Mouse (Mus musculus) limb, embryonic 14.5 days (tissue): ENCODE data around the gene Syt8. TPM values are rescaled to one million over a fixed set of nuclear protein-coding genes. Genes with fewer than 3 reads are reported as not detected.
A peak's percentile ranks its signal among the peaks of the same experiment; 100 is the strongest.

Experiments used
- ATAC-seq: fragments of 200-750 bp; cut with Nextera tagmentation; 2 replicates; pipeline ENCODE4 v1.8.0; 2017; ENCODE audit warnings: low read depth, moderate number of reproducible peaks, moderate TSS enrichment; ENCODE audit not compliant: low FRiP score
- DNase-seq: peaks from one replicate; pipeline ENCODE4 v3.0.0-alpha.2; 2015; ENCODE audit warnings: low spot score
- H3K27ac ChIP-seq: fragments of 300-500 bp; sonication (generic); replicated peaks from 2 replicates; pipeline ENCODE4 v1.5.1; 2014; ENCODE audit warnings: low read depth, mild to moderate bottlenecking, low read length, moderate library complexity, mixed read lengths
- H3K27me3 ChIP-seq: fragments of 300-500 bp; sonication (generic); 2 replicates; pipeline ENCODE4 v1.6.1; 2014; ENCODE audit warnings: low read length, mixed read lengths; ENCODE audit not compliant: control insufficient read depth, insufficient read depth
- H3K36me3 ChIP-seq: fragments of 300-500 bp; sonication (generic); 2 replicates; pipeline ENCODE4 v1.6.1; 2014; ENCODE audit warnings: mild to moderate bottlenecking, low read length, moderate library complexity, mixed read lengths; ENCODE audit not compliant: control insufficient read depth, insufficient read depth
- H3K4me1 ChIP-seq: fragments of 300-500 bp; sonication (generic); 2 replicates; pipeline ENCODE4 v1.6.1; 2014; ENCODE audit warnings: antibody characterized with exemption, low read length, mixed read lengths; ENCODE audit not compliant: control insufficient read depth, insufficient read depth
- H3K4me2 ChIP-seq: fragments of 300-500 bp; sonication (generic); replicated peaks from 2 replicates; pipeline ENCODE4 v1.6.1; 2014; ENCODE audit warnings: low read depth, mild to moderate bottlenecking, low read length, moderate library complexity; ENCODE audit not compliant: severe bottlenecking
- H3K4me3 ChIP-seq: fragments of 300-500 bp; sonication (generic); replicated peaks from 2 replicates; pipeline ENCODE4 v1.5.1; 2014; ENCODE audit warnings: low read length
- H3K9ac ChIP-seq: fragments of 300-500 bp; sonication (generic); 2 replicates; pipeline ENCODE4 v1.6.1; 2014; ENCODE audit warnings: mild to moderate bottlenecking, low read depth, low read length, moderate library complexity; ENCODE audit not compliant: severe bottlenecking
- H3K9me3 ChIP-seq: fragments of 300-500 bp; sonication (generic); 2 replicates; pipeline ENCODE4 v1.6.1; 2016; ENCODE audit warnings: low read length; ENCODE audit not compliant: control insufficient read depth
- POLR2A ChIP-seq: fragments of 200-500 bp; IDR thresholded peaks from 2 replicates; pipeline ENCODE4 v1.8.0; 2012; ENCODE audit warnings: inconsistent platforms, mild to moderate bottlenecking, moderate library complexity, borderline replicate concordance; ENCODE audit not compliant: insufficient read depth, insufficient read length; ENCODE audit errors: extremely low read depth
- WGBS: fragments of 180-500 bp; shearing (Covaris S2); extraction: QIAGEN DNeasy Blood & Tissue Kit; methylation state at CpG from one replicate; pipeline ENCODE4 v1.1.7; 2014; 5-methylcytosine and 5-hydroxymethylcytosine counted together
- polyA plus RNA-seq, 2 experiments: library from polyadenylated mRNA; depleted of rRNA in 1 of 2; stranded (reverse) in 1 of 2; unstranded in 1 of 2; fragments of >200 nt; fragmentation: Nextera tagmentation in 1 of 2; extraction: Ambion mirVana in 1 of 2; gene quantifications; 2 replicates each; pipeline versions ENCODE4 v1.2.1 to v1.2.3; 2012 to 2014

The Syt8 gene
- polyA plus RNA-seq, 2 experiments, result 2.0 to 7.3 TPM

- H3K9ac ChIP-seq, result no peak overlapping the region
- DNase-seq (no peak), ATAC-seq (no peak)
- H3K4me3 ChIP-seq, result no peak overlapping the region
- WGBS, result 92% methylated on average over 3 of the region's 3 CpGs
- H3K27ac ChIP-seq, result no peak overlapping the region
- no peaks in the 10 kb centered on the region for H3K36me3 ChIP-seq
- TF ChIP-seq POLR2A, result no peak
- H3K4me1 ChIP-seq, result peaks cover 48% of the 10 kb centered on the region
- H3K27me3 ChIP-seq, result no peaks in the 10 kb centered on the region
- no peak overlapping the region for H3K4me2 ChIP-seq
- no peaks in the 10 kb centered on the region for H3K9me3 ChIP-seq
Measured at GRCm38 (mm10) chr7:142479886-142480285, 45.2 kb downstream of the Syt8 start.

GRCm38 (mm10) chr7:142480661-142481060, 46.0 kb downstream of the Syt8 start:
- WGBS, result 93% methylated on average over 3 of the region's 3 CpGs
- no peaks in the 10 kb centered on the region for H3K9me3 ChIP-seq
- H3K9ac ChIP-seq, result no peak overlapping the region; the same call in 1 of the 2 replicates
- no peak overlapping the region for H3K4me2 ChIP-seq
- no peaks in the 10 kb centered on the region for H3K27me3 ChIP-seq
- no peak overlapping the region for H3K4me3 ChIP-seq
- H3K4me1 ChIP-seq, result peaks cover 54% of the 10 kb centered on the region
- 0 out of 2 replicates have a peak, but pooled peaks cover 1% of the 10 kb centered on the region for H3K36me3 ChIP-seq
- no peak for ATAC-seq
- no peak for TF ChIP-seq POLR2A
- peak overlapping the region; percentile 98 for H3K27ac ChIP-seq
- DNase-seq, result no peak

- Histone ChIP-seq H3K4me2 (peak overlapping the region; percentile 44), H3K4me3 (no peak overlapping the region), H3K36me3 (0 out of 2 replicates have a peak, but pooled peaks cover 5% of the 10 kb centered on the region), H3K9ac (peak overlapping the region; percentile 40), H3K9me3 (no peaks in the 10 kb centered on the region), H3K27ac (peak overlapping the region; percentile 98), H3K4me1 (peaks cover 60% of the 10 kb centered on the region), H3K27me3 (no peaks in the 10 kb centered on the region)
- ATAC-seq (no peak), DNase-seq (peak; percentile 66)
- WGBS, result 6% methylated on average over 5 of the region's 5 CpGs
- TF ChIP-seq POLR2A, result no peak
Measured at GRCm38 (mm10) chr7:142481186-142481567, 46.5 kb downstream of the Syt8 start.

DNA sequence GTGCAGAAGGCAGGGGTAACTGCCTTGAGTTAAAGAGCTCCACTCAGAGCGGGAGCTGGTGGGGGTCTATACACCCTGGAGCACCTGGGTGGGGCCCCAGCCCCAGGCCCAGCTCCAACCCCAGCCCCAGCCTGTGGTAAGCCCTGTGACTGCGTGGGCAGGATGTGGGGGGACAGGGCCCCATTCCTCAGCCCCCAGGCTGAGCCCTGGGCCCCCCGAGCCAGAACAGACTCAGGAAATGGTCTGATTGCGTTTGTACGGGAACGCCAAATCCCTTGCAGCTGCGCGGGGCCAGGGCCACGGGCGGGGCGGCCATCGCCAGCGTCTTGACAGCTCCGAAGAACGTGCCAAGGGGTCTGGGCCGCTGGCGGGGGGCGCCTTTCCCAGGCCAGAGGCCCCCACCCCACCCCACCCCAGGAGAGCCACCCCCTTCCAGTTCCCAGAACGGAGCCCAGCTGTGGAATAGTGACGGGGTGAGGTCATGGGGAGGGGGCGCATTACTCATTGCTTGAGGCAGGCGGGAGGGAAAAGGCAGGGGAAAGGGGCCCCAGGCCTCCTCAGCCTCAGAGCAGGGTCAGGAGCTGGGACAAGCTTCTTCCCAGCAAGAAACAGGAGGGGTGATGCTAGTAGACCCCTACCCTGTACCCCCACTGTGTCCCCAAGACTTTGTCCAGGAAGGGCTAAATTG, 47.1 kb downstream of the Syt8 start:
- 3% methylated on average over 18 of the region's 22 CpGs for WGBS
- peak; percentile 80 for ATAC-seq
- Histone ChIP-seq H3K27me3 (no peaks in the 10 kb centered on the region), H3K9me3 (no peaks in the 10 kb centered on the region), H3K27ac (peak overlapping the region; percentile 98), H3K4me1 (peaks cover 65% of the 10 kb centered on the region), H3K4me2 (peak overlapping the region; percentile 44), H3K4me3 (peak overlapping the region; percentile 13; the same call in 1 of the 2 replicates), H3K9ac (peak overlapping the region; percentile 40), H3K36me3 (0 out of 2 replicates have a peak, but pooled peaks cover 5% of the 10 kb centered on the region)
- 0 out of 2 replicates have a peak, but pooled peaks have one; percentile 32 for TF ChIP-seq POLR2A
- peak; percentile 91 for DNase-seq

DNA sequence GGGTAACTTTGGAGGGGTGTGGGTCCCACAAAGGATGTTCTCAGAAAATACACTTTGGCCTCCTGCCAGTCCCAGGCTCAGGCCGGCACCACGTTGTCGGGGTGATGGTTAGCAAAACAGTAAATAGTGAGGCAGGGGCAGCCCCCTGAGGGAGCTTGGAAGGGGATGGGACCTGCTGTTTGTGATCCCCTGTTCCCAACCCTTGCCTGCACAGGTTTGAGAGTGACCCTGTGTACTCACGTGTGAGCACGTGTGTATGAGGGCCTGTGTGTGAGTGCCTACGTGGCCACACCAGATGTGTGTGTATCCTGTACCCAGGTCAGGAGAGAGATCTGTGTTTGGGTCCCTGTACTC, 47.6 kb downstream of the Syt8 start:
- Histone ChIP-seq H3K4me1 (peaks cover 70% of the 10 kb centered on the region), H3K4me2 (peak overlapping the region; percentile 44), H3K27me3 (no peaks in the 10 kb centered on the region), H3K4me3 (peak overlapping the region; percentile 13; the same call in 1 of the 2 replicates), H3K9ac (peak overlapping the region; percentile 40), H3K9me3 (no peaks in the 10 kb centered on the region), H3K27ac (peak overlapping the region; percentile 98), H3K36me3 (0 out of 2 replicates have a peak, but pooled peaks cover 5% of the 10 kb centered on the region)
- WGBS, result 6% methylated on average over 6 of the region's 6 CpGs
- ATAC-seq, result peak; percentile 24
- DNase-seq, result peak; percentile 64
- TF ChIP-seq POLR2A, result no peak
